Mouse (Mus musculus): ENCODE results near the gene Swi5. TPM values are rescaled to one million over a fixed set of nuclear protein-coding genes. Genes with fewer than 3 reads are reported as not detected.
A peak's percentile ranks its signal among the peaks of the same experiment; 100 is the strongest.

Gene Swi5
- 362 and 368 TPM in 2 replicates for polyA plus RNA-seq (2015; fragmentation: Nextera tagmentation; extraction: Ambion mirVana)

- H3K27me3 ChIP-seq (replicated peaks; ENCODE audit: control insufficient read depth, insufficient read depth, low read length): no peaks in the 10 kb centered on the region
- peak within 1 kb of the TSS; percentile 89 for H3K9ac ChIP-seq (replicated peaks; ENCODE audit: low read depth, low read length)
- H3K36me3 ChIP-seq (ENCODE audit: control insufficient read depth, insufficient read depth): no peaks in the 10 kb centered on the region
- under 1% methylated on average over 41 of the region's 41 CpGs for WGBS
- peak within 1 kb of the TSS; percentile 90 for H3K4me3 ChIP-seq (replicated peaks; ENCODE audit: low read length)
- peak within 1 kb of the TSS; percentile 56 for H3K27ac ChIP-seq (ENCODE audit: low read length)
- no peaks in the 10 kb centered on the region for H3K9me3 ChIP-seq (ENCODE audit: control insufficient read depth, low read length)
- peak within 1 kb of the TSS; percentile 97 for H3K4me2 ChIP-seq (ENCODE audit: low read length)
- H3K4me1 ChIP-seq (replicated peaks; ENCODE audit: control insufficient read depth, insufficient read depth, low read length): peaks cover 22% of the 10 kb centered on the region
- ATAC-seq: peak; percentile 100
Observed at GRCm38 (mm10) chr2:32287923-32288367, at the start of gene Swi5. Gene Swi5, minus strand, starts transcription at chr2:32288075.

- Histone ChIP-seq H3K36me3 (ENCODE audit: control insufficient read depth, insufficient read depth) (no peaks in the 10 kb centered on the region), H3K27me3 (replicated peaks; ENCODE audit: control insufficient read depth, insufficient read depth, low read length) (no peaks in the 10 kb centered on the region), H3K4me1 (replicated peaks; ENCODE audit: control insufficient read depth, insufficient read depth, low read length) (no peaks in the 10 kb centered on the region), H3K9ac (replicated peaks; ENCODE audit: low read depth, low read length) (no peak overlapping the region), H3K9me3 (ENCODE audit: control insufficient read depth, low read length) (no peaks in the 10 kb centered on the region), H3K4me3 (replicated peaks; ENCODE audit: low read length) (no peak overlapping the region), H3K4me2 (ENCODE audit: low read length) (no peak overlapping the region), H3K27ac (ENCODE audit: low read length) (no peak overlapping the region)
- 58% methylated on average over 15 of the region's 15 CpGs for WGBS
- ATAC-seq: no peak
Observed at GRCm38 (mm10) chr2:32335888-32336287, 48.0 kb upstream of the Swi5 start.

- Histone ChIP-seq H3K4me3 (replicated peaks; ENCODE audit: low read length) (no peak overlapping the region), H3K36me3 (ENCODE audit: control insufficient read depth, insufficient read depth) (no peaks in the 10 kb centered on the region), H3K4me1 (replicated peaks; ENCODE audit: control insufficient read depth, insufficient read depth, low read length) (no peaks in the 10 kb centered on the region), H3K9me3 (ENCODE audit: control insufficient read depth, low read length) (no peaks in the 10 kb centered on the region), H3K27ac (ENCODE audit: low read length) (no peak overlapping the region), H3K4me2 (ENCODE audit: low read length) (no peak overlapping the region), H3K9ac (replicated peaks; ENCODE audit: low read depth, low read length) (no peak overlapping the region), H3K27me3 (replicated peaks; ENCODE audit: control insufficient read depth, insufficient read depth, low read length) (no peaks in the 10 kb centered on the region)
- no peak for ATAC-seq
- 89% methylated on average over 5 of the region's 5 CpGs for WGBS
Observed at GRCm38 (mm10) chr2:32332159-32332558, 44.3 kb upstream of the Swi5 start.

GRCm38 (mm10) chr2:32329531-32329930, 41.7 kb upstream of the Swi5 start:
- Histone ChIP-seq H3K27ac (ENCODE audit: low read length) (no peak overlapping the region), H3K9ac (replicated peaks; ENCODE audit: low read depth, low read length) (no peak overlapping the region), H3K36me3 (ENCODE audit: control insufficient read depth, insufficient read depth) (no peaks in the 10 kb centered on the region), H3K27me3 (replicated peaks; ENCODE audit: control insufficient read depth, insufficient read depth, low read length) (no peaks in the 10 kb centered on the region), H3K4me3 (replicated peaks; ENCODE audit: low read length) (no peak overlapping the region), H3K4me2 (ENCODE audit: low read length) (no peak overlapping the region), H3K4me1 (replicated peaks; ENCODE audit: control insufficient read depth, insufficient read depth, low read length) (no peaks in the 10 kb centered on the region), H3K9me3 (ENCODE audit: control insufficient read depth, low read length) (no peaks in the 10 kb centered on the region)
- no peak for ATAC-seq
- WGBS: 63% methylated on average over 6 of the region's 6 CpGs

- Histone ChIP-seq H3K9me3 (ENCODE audit: control insufficient read depth, low read length) (no peaks in the 10 kb centered on the region), H3K9ac (replicated peaks; ENCODE audit: low read depth, low read length) (no peak overlapping the region), H3K27me3 (replicated peaks; ENCODE audit: control insufficient read depth, insufficient read depth, low read length) (no peaks in the 10 kb centered on the region), H3K27ac (ENCODE audit: low read length) (no peak overlapping the region), H3K4me3 (replicated peaks; ENCODE audit: low read length) (no peak overlapping the region), H3K4me2 (ENCODE audit: low read length) (no peak overlapping the region), H3K36me3 (ENCODE audit: control insufficient read depth, insufficient read depth) (no peaks in the 10 kb centered on the region), H3K4me1 (replicated peaks; ENCODE audit: control insufficient read depth, insufficient read depth, low read length) (no peaks in the 10 kb centered on the region)
- 39% methylated on average over 13 of the region's 13 CpGs for WGBS
- no peak for ATAC-seq
Observed at GRCm38 (mm10) chr2:32328911-32329460, 41.1 kb upstream of the Swi5 start.

- Histone ChIP-seq H3K4me1 (replicated peaks; ENCODE audit: control insufficient read depth, insufficient read depth, low read length) (peaks cover 11% of the 10 kb centered on the region), H3K27ac (ENCODE audit: low read length) (no peak overlapping the region), H3K9ac (replicated peaks; ENCODE audit: low read depth, low read length) (no peak overlapping the region), H3K36me3 (ENCODE audit: control insufficient read depth, insufficient read depth) (no peaks in the 10 kb centered on the region), H3K4me2 (ENCODE audit: low read length) (no peak overlapping the region), H3K27me3 (replicated peaks; ENCODE audit: control insufficient read depth, insufficient read depth, low read length) (no peaks in the 10 kb centered on the region), H3K9me3 (ENCODE audit: control insufficient read depth, low read length) (no peaks in the 10 kb centered on the region), H3K4me3 (replicated peaks; ENCODE audit: low read length) (no peak overlapping the region)
- 65% methylated on average over 4 of the region's 4 CpGs for WGBS
- ATAC-seq: no peak
Observed at GRCm38 (mm10) chr2:32327200-32327599, 39.3 kb upstream of the Swi5 start.

- H3K4me3 ChIP-seq (replicated peaks; ENCODE audit: low read length): no peak overlapping the region
- no peak overlapping the region for H3K27ac ChIP-seq (ENCODE audit: low read length)
- no peaks in the 10 kb centered on the region for H3K36me3 ChIP-seq (ENCODE audit: control insufficient read depth, insufficient read depth)
- ATAC-seq: no peak
- 71% methylated on average over 7 of the region's 7 CpGs for WGBS
- H3K9ac ChIP-seq (replicated peaks; ENCODE audit: low read depth, low read length): no peak overlapping the region
- no peaks in the 10 kb centered on the region for H3K27me3 ChIP-seq (replicated peaks; ENCODE audit: control insufficient read depth, insufficient read depth, low read length)
- H3K9me3 ChIP-seq (ENCODE audit: control insufficient read depth, low read length): no peaks in the 10 kb centered on the region
- no peak overlapping the region for H3K4me2 ChIP-seq (ENCODE audit: low read length)
- peaks cover 13% of the 10 kb centered on the region for H3K4me1 ChIP-seq (replicated peaks; ENCODE audit: control insufficient read depth, insufficient read depth, low read length)
Observed at GRCm38 (mm10) chr2:32325342-32325741, 37.5 kb upstream of the Swi5 start.

- Histone ChIP-seq H3K4me1 (replicated peaks; ENCODE audit: control insufficient read depth, insufficient read depth, low read length) (peaks cover 13% of the 10 kb centered on the region), H3K9me3 (ENCODE audit: control insufficient read depth, low read length) (no peaks in the 10 kb centered on the region), H3K27ac (ENCODE audit: low read length) (no peak overlapping the region), H3K27me3 (replicated peaks; ENCODE audit: control insufficient read depth, insufficient read depth, low read length) (no peaks in the 10 kb centered on the region), H3K4me3 (replicated peaks; ENCODE audit: low read length) (no peak overlapping the region), H3K9ac (replicated peaks; ENCODE audit: low read depth, low read length) (no peak overlapping the region), H3K36me3 (ENCODE audit: control insufficient read depth, insufficient read depth) (no peaks in the 10 kb centered on the region), H3K4me2 (ENCODE audit: low read length) (no peak overlapping the region)
- 55% methylated on average over 4 of the region's 4 CpGs for WGBS
- ATAC-seq: no peak
Observed at GRCm38 (mm10) chr2:32324322-32324721, 36.4 kb upstream of the Swi5 start.

- Histone ChIP-seq H3K36me3 (ENCODE audit: control insufficient read depth, insufficient read depth) (no peaks in the 10 kb centered on the region), H3K4me3 (replicated peaks; ENCODE audit: low read length) (no peak overlapping the region), H3K9ac (replicated peaks; ENCODE audit: low read depth, low read length) (no peak overlapping the region), H3K4me1 (replicated peaks; ENCODE audit: control insufficient read depth, insufficient read depth, low read length) (peaks cover 16% of the 10 kb centered on the region), H3K27ac (ENCODE audit: low read length) (peak overlapping the region; percentile 84), H3K4me2 (ENCODE audit: low read length) (peak overlapping the region; percentile 17; the same call in 1 of the 2 replicates), H3K9me3 (ENCODE audit: control insufficient read depth, low read length) (no peaks in the 10 kb centered on the region), H3K27me3 (replicated peaks; ENCODE audit: control insufficient read depth, insufficient read depth, low read length) (no peaks in the 10 kb centered on the region)
- WGBS: 55% methylated on average over 7 of the region's 7 CpGs
- ATAC-seq: peak; percentile 79
Observed at GRCm38 (mm10) chr2:32322754-32323741, 35.2 kb upstream of the Swi5 start.
